Mouse (Mus musculus) hindbrain, embryonic 10.5 days (tissue): ENCODE results near the gene Nxnl1. TPM values are rescaled to one million over a fixed set of nuclear protein-coding genes. Genes with fewer than 3 reads are reported as not detected.
A peak's percentile ranks its signal among the peaks of the same experiment; 100 is the strongest.
"Not testable (repeated sequence)": the region's sequence is repeated elsewhere in the genome, so short reads cannot be mapped to it uniquely, and the experiment has no call there.

ENCODE experiments used
- DNase-seq: peaks from one replicate; pipeline ENCODE4 v3.0.0-alpha.2; 2017; ENCODE audit warnings: low spot score
- H3K27ac ChIP-seq: fragments of 300-500 bp; sonication (generic); 2 replicates; pipeline ENCODE4 v1.5.1; 2016; ENCODE audit warnings: mild to moderate bottlenecking, moderate library complexity
- H3K27me3 ChIP-seq: fragments of 300-500 bp; sonication (generic); 2 replicates; pipeline ENCODE4 v1.6.1; 2016; ENCODE audit warnings: mild to moderate bottlenecking; ENCODE audit not compliant: poor library complexity, insufficient read depth, severe bottlenecking
- H3K36me3 ChIP-seq: fragments of 300-500 bp; sonication (generic); 2 replicates; pipeline ENCODE4 v1.6.1; 2016; ENCODE audit warnings: mild to moderate bottlenecking, moderate library complexity
- H3K4me1 ChIP-seq: fragments of 300-500 bp; sonication (generic); replicated peaks from 2 replicates; pipeline ENCODE4 v1.6.1; 2016; ENCODE audit warnings: mild to moderate bottlenecking
- H3K4me3 ChIP-seq: fragments of 300-500 bp; sonication (generic); 2 replicates; pipeline ENCODE4 v1.5.1; 2016; ENCODE audit warnings: mild to moderate bottlenecking, moderate library complexity
- H3K9me3 ChIP-seq: fragments of 300-500 bp; sonication (generic); 2 replicates; pipeline ENCODE4 v1.6.1; 2016; ENCODE audit warnings: mild to moderate bottlenecking, moderate library complexity
- WGBS: fragments of 180-500 bp; shearing (Covaris S2); methylation state at CpG from one replicate; pipeline ENCODE4 v1.1.7; 2016; 5-methylcytosine and 5-hydroxymethylcytosine counted together
- polyA plus RNA-seq: library from polyadenylated mRNA; unstranded; fragments of >200 nt; fragmentation: Nextera tagmentation; extraction: Ambion mirVana; gene quantifications from 2 replicates; pipeline ENCODE4 v1.2.1, GENCODE M21; 2016

Nxnl1 gene
- polyA plus RNA-seq, 1 experiment from 2014 or later: not detected

DNA sequence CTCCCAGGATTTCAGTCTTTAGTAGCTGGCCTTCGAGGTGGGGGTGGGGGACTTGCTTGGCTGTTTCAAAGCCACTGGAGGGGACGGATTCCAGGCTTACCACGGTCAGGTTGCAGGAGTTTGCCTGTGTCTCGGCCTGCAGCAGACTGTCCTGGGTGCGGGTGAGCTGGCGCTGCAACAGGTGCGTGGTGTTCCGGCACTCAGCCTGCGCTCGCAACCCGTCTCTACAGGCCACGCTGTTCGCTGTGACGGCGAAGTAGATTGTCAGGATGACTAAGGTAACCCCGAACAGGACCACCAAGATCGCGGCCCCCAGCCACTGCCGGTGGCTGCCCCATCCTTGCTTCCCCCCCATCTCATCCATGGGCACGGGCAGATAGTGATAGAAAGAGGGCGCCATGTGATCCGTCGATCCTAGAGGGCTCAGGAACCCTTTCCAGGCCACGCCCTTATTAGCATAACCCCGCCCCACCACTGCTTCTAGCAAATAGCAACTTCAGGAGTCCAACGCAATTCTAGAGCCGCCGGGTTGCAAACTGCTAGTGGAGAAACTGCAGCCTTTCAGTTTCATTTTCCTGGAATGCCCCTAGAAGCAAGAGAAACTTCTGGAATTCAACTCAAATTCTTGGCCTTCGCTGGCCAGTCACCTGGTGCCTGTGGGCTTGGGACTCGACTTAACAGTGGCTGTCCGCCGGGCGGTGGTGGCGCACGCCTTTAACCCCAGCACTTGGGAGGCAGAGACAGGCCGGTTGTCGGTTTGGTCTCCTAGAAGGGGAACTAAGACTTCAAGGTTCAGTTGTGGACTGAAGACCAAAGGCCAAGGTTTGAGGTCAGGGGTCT lies 29.2 kb downstream of the Nxnl1 start, which contains the start of gene Bst2:
Gene Bst2 (minus strand): TSS at position 429 of the 840 bp plus-strand sequence.
- Histone ChIP-seq H3K27ac (peak within 1 kb of the TSS; percentile 46; the same call in 1 of the 2 replicates), H3K27me3 (peaks cover 45% of the 10 kb centered on the region), H3K36me3 (no peaks in the 10 kb centered on the region), H3K4me3 (peak within 1 kb of the TSS; percentile 51), H3K4me1 (peaks cover 18% of the 10 kb centered on the region), H3K9me3 (no peaks in the 10 kb centered on the region)
- DNase-seq: peak; percentile 75
- 4% methylated on average over 37 of the region's 37 CpGs for WGBS

DNA sequence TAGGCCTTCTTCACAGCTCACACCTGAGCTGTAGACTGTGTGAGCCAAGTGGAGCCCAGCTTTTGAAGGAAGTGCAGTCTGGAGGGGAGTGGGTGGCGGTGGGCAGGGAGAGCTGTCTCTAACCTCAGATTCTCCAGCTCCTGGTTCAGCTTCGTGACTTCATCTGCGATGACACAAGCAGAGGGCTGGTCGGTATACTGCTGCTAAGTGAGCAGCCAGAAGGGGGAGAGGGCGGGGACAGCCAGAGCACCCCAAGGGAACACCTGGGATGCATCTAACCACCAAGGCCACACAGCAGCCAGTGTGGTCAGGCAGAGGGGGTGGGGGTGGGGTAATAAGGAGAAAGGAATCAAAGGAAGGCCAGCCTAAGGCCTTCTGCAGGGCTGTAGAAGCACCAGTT lies 30.7 kb downstream of the Nxnl1 start:
- WGBS: 63% methylated on average over 5 of the region's 5 CpGs
- Histone ChIP-seq H3K36me3 (no peaks in the 10 kb centered on the region), H3K4me1 (peaks cover 18% of the 10 kb centered on the region), H3K27me3 (peaks cover 45% of the 10 kb centered on the region), H3K27ac (0 out of 2 replicates have a peak overlapping the region, but pooled peaks have one; percentile 23), H3K9me3 (no peaks in the 10 kb centered on the region), H3K4me3 (no peak overlapping the region)
- DNase-seq: no peak

DNA sequence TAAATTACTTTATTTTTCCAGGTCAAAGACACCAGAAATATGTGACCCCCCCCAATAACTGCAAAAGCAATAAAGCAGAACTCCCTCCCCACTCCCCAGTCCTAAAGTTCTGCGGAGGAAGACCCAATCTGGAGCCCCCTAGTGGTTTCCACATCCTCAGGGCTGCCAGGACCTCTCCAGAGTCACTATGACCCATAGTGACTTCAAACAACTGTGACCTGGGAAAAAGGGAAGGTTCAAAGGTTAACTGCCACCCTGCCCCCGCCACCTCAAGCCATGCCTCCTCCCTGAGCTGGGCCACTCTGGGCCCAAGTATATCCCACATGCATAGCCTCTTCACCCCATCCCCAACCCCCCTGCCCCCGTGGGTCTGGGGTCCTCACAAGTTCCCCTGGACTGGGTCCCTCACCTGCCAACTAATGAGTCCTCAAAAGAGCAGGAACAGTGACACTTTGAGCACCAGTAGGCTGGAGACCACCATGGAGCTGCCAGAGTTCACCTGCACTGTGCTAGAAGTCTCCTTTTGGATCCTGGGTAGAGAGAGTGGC lies 32.1 kb downstream of the Nxnl1 start:
- H3K36me3 ChIP-seq: no peaks in the 10 kb centered on the region

DNA sequence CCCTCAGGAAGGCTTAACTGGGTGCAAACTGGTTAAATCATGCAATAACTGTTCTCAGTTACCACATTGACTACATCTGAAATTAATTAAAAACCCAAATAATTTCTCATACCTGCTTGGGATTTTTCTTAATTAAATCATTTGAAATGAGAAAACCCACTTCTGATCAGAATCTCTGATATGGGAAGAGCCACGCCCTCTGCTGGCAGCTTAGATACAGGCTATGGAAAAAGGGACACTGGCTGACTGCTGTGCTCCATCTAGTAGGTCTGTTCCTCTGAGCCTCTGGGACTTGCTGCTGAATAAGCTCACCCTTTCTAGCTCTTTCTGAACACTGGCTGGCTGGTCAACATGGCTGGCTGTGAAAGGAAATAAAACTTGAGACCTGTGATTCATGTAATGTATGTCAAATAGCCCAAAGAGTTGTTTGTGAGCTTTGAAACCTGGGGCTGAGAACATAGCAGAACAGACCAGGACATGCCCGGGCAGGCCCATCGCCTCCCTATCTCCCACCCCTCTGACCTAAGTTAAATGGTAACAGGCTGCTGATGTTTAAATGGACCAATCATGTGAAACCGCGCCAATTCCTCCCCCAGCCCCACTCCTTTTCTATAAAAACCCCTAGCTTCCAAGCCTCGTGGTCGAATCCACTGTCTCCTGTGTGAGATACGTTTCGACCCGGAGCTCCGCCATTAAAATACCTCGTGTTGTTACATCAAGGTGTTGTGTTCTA lies 35.5 kb downstream of the Nxnl1 start:
- H3K36me3 ChIP-seq, H3K9me3 ChIP-seq, H3K4me3 ChIP-seq, H3K27ac ChIP-seq, DNase-seq: not testable (repeated sequence)
- Histone ChIP-seq H3K4me1 (peaks cover 19% of the 10 kb centered on the region), H3K27me3 (peaks cover 46% of the 10 kb centered on the region)
- WGBS: 72% methylated on average over 7 of the region's 12 CpGs

More for the DNA sequence above, 32.1 kb downstream of the Nxnl1 start:
- Histone ChIP-seq H3K9me3 (no peaks in the 10 kb centered on the region), H3K27me3 (peaks cover 45% of the 10 kb centered on the region), H3K4me1 (peaks cover 18% of the 10 kb centered on the region), H3K4me3 (no peak overlapping the region), H3K27ac (no peak overlapping the region)
- 33% methylated on average over 3 of the region's 3 CpGs for WGBS
- DNase-seq: no peak

DNA sequence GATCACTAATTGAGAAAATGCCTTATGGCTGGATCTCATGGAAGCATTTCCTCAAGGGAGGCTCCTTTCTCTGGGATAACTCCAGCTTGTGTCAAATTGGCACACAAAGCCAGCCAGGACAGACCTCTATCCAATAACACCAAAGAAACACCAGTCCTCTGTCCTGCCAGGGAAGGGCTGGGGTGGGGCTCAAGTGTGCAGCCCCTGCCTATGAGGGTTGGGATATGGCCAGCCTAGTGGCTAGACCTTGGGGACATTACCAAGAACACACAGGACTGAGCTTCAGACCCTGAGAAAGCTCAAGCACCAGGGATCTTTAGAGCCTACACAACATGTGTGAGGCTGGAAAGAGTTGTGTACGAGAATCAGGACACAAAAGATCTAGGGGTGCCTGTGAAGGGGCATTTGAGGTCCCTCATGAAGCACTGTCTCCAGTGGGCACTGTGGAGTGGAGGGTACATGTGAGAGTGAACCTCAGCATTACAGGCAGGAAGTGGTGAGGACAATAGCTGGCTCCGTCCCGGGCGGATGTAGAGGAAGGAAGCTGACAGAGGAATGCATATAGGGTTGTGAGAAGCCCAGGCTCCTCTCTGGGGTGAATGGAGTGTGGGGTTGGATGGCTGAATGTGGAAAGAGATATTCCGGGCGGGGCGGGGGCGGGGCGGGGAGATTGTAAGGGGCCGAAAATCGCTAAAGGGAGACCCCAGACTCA lies 37.9 kb downstream of the Nxnl1 start:
- H3K4me3 ChIP-seq: no peak overlapping the region
- H3K27ac ChIP-seq: peak overlapping the region; percentile 40; the same call in 1 of the 2 replicates
- H3K36me3 ChIP-seq: no peaks in the 10 kb centered on the region
- H3K9me3 ChIP-seq: no peaks in the 10 kb centered on the region
- H3K27me3 ChIP-seq: peaks cover 56% of the 10 kb centered on the region
- 87% methylated on average over 11 of the region's 11 CpGs for WGBS
- H3K4me1 ChIP-seq: peaks cover 20% of the 10 kb centered on the region
- DNase-seq: no peak

DNA sequence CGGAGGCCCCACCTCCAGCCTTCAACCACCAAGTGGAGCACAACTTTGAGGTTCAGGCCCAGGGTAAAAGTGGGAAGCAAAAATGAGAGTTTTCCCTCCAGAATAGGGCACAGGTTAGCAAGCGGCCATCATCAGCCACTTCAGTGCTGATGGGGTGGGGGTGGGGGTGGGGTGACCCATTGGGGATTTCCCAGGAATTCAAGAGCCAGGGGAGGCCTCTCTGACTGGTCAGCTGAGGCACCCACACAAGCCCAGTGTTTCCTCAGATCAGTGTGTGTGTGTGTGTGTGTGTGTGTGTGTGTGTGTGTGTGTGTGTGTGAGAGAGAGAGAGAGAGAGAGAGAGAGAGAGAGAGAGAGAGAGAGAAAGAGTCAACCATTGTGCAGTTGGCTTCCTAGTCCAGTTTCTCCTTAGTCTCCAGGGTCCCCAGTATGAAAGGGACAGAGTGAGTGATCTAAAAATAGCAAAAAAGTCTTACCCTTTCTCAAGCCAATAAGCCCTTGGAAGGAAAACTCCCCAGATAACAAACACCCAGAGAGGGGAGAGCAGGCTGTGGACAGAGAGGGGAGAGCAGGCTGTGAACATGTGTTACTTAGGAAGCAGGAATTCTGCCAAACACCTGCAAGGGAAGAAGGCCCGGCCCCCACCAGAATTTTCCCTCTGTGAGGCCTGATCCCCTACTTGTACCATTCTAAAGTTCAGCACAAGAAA lies 39.1 kb downstream of the Nxnl1 start:
- H3K27me3 ChIP-seq: peaks cover 65% of the 10 kb centered on the region

DNA sequence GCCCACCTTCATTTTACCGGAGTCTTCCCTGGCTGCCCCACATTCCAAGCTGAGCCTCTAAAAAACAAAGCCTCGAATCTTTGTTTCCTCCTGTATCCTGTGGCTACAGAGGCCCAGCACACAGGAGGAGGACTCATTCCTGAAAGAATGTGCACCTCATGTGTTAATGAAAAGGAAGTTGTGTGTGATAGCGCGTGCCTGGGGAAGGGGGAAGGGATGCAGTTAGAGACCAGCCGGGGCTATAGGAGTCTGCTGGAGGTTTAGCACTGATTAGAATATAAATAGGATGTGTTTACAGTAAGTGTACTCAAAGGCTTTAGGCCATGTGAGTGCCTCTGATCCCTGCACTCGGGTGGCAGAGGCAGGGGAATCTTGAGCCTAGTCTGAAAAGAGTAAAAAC lies 40.1 kb downstream of the Nxnl1 start:
- Histone ChIP-seq H3K4me1 (peaks cover 28% of the 10 kb centered on the region), H3K9me3 (no peaks in the 10 kb centered on the region), H3K36me3 (no peaks in the 10 kb centered on the region), H3K27ac (no peak overlapping the region), H3K27me3 (peaks cover 66% of the 10 kb centered on the region), H3K4me3 (peak overlapping the region; percentile 18; the same call in 1 of the 2 replicates)
- 4% methylated on average over 6 of the region's 6 CpGs for WGBS
- DNase-seq: peak; percentile 33

More for the DNA sequence above, 39.1 kb downstream of the Nxnl1 start:
- DNase-seq: no peak
- Histone ChIP-seq H3K4me3 (no peak overlapping the region), H3K27ac (no peak overlapping the region), H3K4me1 (peaks cover 20% of the 10 kb centered on the region), H3K36me3 (no peaks in the 10 kb centered on the region), H3K9me3 (no peaks in the 10 kb centered on the region)
- 38% methylated on average over 3 of the region's 3 CpGs for WGBS

DNA sequence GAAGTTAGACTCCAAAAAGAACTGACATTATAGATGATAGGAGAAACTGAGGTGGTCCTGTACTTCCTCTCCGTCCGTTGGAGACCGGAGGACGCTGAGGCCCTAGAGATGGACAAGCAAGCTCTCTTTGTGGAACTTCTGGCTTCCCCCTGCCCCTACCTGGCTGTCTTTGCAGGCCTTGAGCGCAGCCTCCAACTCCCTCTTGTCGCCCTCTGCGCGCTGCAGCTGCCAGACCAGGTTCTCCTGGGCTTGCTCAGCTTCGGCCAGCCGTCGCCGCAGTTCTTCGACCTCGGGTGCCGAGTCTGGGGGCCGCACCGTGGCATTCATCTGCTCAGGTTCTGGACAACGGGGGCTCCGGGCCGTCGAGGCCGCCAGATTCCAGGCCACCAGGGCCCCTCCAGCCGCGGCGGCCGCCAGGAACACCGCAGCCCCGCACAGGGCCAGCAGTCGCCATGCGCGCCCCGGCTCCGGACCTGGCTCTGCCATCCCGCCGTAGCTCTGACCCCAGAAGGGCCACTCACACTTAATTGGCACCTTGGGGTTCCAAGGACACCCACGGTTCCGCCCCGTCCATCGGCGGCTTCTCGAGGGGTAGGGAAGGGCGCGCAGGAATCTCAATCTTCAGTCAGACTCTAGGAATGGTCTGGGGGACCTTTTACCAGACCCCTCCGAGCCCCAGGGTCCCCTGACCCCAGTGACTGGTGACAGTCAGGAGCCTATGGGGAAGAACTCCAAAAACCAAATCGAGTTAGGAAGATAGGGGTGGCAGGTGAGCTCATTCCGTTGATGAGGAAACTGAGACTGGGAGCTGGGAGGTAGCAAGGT lies 41.0 kb downstream of the Nxnl1 start, which contains the start of gene Ccdc194:
Gene Ccdc194 (minus strand): TSS at position 486 of the 825 bp plus-strand sequence.
- DNase-seq: peak; percentile 45
- H3K4me3 ChIP-seq: peak within 1 kb of the TSS; percentile 39
- WGBS: 5% methylated on average over 46 of the region's 46 CpGs
- H3K4me1 ChIP-seq: peaks cover 28% of the 10 kb centered on the region
- H3K36me3 ChIP-seq: no peaks in the 10 kb centered on the region
- H3K27me3 ChIP-seq: peaks cover 66% of the 10 kb centered on the region
- no peaks in the 10 kb centered on the region for H3K9me3 ChIP-seq
- peak within 1 kb of the TSS; percentile 43; the same call in 1 of the 2 replicates for H3K27ac ChIP-seq

DNA sequence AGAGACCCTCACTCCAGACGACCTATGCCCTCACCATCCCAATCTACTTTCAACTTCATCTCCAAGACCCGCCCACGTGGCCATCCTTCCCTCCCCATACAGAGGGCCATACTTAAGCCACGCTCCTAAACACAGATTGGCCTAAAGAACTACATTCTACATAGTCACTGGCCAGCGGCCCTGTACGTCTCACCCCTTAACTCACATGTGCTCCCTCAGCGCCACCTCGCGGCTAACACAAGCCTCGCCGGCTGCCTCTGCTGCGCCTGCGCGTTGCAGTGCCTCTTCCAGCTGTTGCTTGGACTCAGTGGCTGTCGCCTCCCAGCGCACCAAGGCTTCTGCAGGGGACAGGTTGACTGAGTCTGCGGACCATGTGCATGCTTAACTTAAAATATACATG lies 44.8 kb downstream of the Nxnl1 start:
- H3K4me3 ChIP-seq: no peak overlapping the region
- 5% methylated on average over 17 of the region's 17 CpGs for WGBS
- DNase-seq: peak; percentile 94
- H3K27ac ChIP-seq: no peak overlapping the region
- H3K27me3 ChIP-seq: peaks cover 44% of the 10 kb centered on the region
- no peaks in the 10 kb centered on the region for H3K36me3 ChIP-seq
- peaks cover 41% of the 10 kb centered on the region for H3K4me1 ChIP-seq
- no peaks in the 10 kb centered on the region for H3K9me3 ChIP-seq

DNA sequence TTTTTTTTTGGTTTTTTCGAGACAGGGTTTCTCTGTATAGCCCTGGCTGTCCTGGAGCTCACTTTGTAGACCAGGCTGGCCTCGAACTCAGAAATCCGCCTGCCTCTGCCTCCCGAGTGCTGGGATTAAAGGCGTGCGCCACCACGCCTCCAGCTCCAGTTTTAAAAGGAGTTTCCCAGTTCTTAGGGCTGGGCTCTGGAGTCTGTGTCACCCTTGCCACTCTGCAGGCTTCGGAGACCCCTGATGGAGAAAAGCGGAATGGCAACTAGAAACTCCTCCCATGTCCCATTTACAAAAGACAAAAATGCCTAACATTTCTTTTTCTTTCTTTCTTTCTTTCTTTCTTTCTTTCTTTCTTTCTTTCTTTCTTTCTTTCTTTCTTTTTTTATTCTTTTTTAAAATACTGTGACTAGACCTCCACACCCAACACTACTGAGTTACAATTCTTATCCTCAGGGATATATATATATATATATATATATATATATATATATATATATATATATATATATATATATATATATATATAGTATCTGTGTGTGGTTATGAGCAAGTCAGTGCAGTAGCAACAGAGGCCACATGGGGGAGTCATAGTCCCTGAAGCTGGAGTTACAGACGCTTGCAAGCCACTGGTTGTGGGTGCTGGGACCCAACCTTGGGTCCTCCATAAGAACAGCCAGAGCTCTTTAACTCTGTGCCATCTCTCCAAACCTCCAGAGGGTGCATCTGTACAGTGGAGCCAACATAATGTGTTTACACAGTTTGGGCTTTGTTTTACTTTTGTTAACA lies 47.2 kb downstream of the Nxnl1 start:
- WGBS: 43% methylated on average over 10 of the region's 10 CpGs
- not testable (repeated sequence) for H3K36me3 ChIP-seq, H3K27ac ChIP-seq, H3K9me3 ChIP-seq, H3K4me3 ChIP-seq
- peaks cover 32% of the 10 kb centered on the region for H3K4me1 ChIP-seq
- peak; percentile 69 for DNase-seq
- H3K27me3 ChIP-seq: peaks cover 20% of the 10 kb centered on the region
